Mouse (Mus musculus) liver, embryonic 16.5 days (tissue): ENCODE results near the gene Cypt1. TPM values are rescaled to one million over a fixed set of nuclear protein-coding genes. Genes with fewer than 3 reads are reported as not detected.

ENCODE experiments used
- ATAC-seq: fragments of 200-750 bp; cut with Nextera tagmentation; 2 replicates; pipeline ENCODE4 v1.8.0; 2017; ENCODE audit warnings: low read depth, mild to moderate bottlenecking, moderate number of reproducible peaks, moderate library complexity
- H3K27ac ChIP-seq: fragments of 300-500 bp; sonication (generic); 2 replicates; pipeline ENCODE4 v1.5.1; 2014; ENCODE audit warnings: mild to moderate bottlenecking, low read length
- H3K27me3 ChIP-seq: fragments of 300-500 bp; sonication (generic); 2 replicates; pipeline ENCODE4 v1.6.1; 2014; ENCODE audit warnings: low read depth, low read length, mixed read lengths; ENCODE audit not compliant: control insufficient read depth, insufficient read depth
- H3K36me3 ChIP-seq: fragments of 300-500 bp; sonication (generic); 2 replicates; pipeline ENCODE4 v1.6.1; 2014; ENCODE audit warnings: mild to moderate bottlenecking; ENCODE audit not compliant: control insufficient read depth, insufficient read depth
- H3K4me1 ChIP-seq: fragments of 300-500 bp; sonication (generic); 2 replicates; pipeline ENCODE4 v1.6.1; 2014; ENCODE audit warnings: low read depth, low read length, mixed read lengths; ENCODE audit not compliant: control insufficient read depth
- H3K4me2 ChIP-seq: fragments of 300-500 bp; sonication (generic); 2 replicates; pipeline ENCODE4 v1.6.1; 2014; ENCODE audit warnings: low read depth, low read length, mixed read lengths
- H3K4me3 ChIP-seq: fragments of 300-500 bp; sonication (generic); 2 replicates; pipeline ENCODE4 v1.5.1; 2014; ENCODE audit warnings: low read depth, mild to moderate bottlenecking, low read length
- H3K9ac ChIP-seq: fragments of 300-500 bp; sonication (generic); 2 replicates; pipeline ENCODE4 v1.6.1; 2014; ENCODE audit warnings: low read depth, low read length
- H3K9me3 ChIP-seq: fragments of 300-500 bp; sonication (generic); replicated peaks from 2 replicates; pipeline ENCODE4 v1.6.1; 2016; ENCODE audit warnings: low read length; ENCODE audit not compliant: control insufficient read depth
- WGBS: fragments of 180-500 bp; shearing (Covaris S2); extraction: QIAGEN DNeasy Blood & Tissue Kit; methylation state at CpG from one replicate; pipeline ENCODE4 v1.1.7; 2014; ENCODE audit not compliant: insufficient replicate concordance; 5-methylcytosine and 5-hydroxymethylcytosine counted together
- polyA plus RNA-seq: library from polyadenylated mRNA; unstranded; fragments of >200 nt; fragmentation: Nextera tagmentation; extraction: Ambion mirVana; gene quantifications from 2 replicates; pipeline ENCODE4 v1.2.1, GENCODE M21; 2015

Cypt1 gene
- polyA plus RNA-seq, result not detected in 2 replicates

- WGBS, result 76% methylated on average over 3 of the region's 3 CpGs
- no peak for ATAC-seq
- H3K27ac ChIP-seq, result no peak within 1 kb of the TSS
Observed at GRCm38 (mm10) chrX:16522569-16522968, at the start of gene Cypt1. Gene Cypt1 (plus strand): TSS chrX:16522869.

GRCm38 (mm10) chrX:16546806-16547205 is 24.1 kb downstream of the Cypt1 start:
- no peaks in the 10 kb centered on the region for H3K27me3 ChIP-seq
- no peak overlapping the region for H3K27ac ChIP-seq
- H3K9me3 ChIP-seq, result no peaks in the 10 kb centered on the region
- H3K4me3 ChIP-seq, result no peak overlapping the region
- no peaks in the 10 kb centered on the region for H3K4me1 ChIP-seq
- no peak for ATAC-seq
- no peak overlapping the region for H3K9ac ChIP-seq
- no peak overlapping the region for H3K4me2 ChIP-seq
- H3K36me3 ChIP-seq, result no peaks in the 10 kb centered on the region

More at GRCm38 (mm10) chrX:16522569-16522968, at the start of gene Cypt1:
- H3K27me3 ChIP-seq, result no peaks in the 10 kb centered on the region
- no peaks in the 10 kb centered on the region for H3K4me1 ChIP-seq
- H3K4me3 ChIP-seq, result no peak within 1 kb of the TSS
- no peak within 1 kb of the TSS for H3K9ac ChIP-seq
- no peaks in the 10 kb centered on the region for H3K36me3 ChIP-seq
- H3K4me2 ChIP-seq, result no peak within 1 kb of the TSS
- H3K9me3 ChIP-seq, result no peaks in the 10 kb centered on the region

- ATAC-seq, result no peak
Observed at GRCm38 (mm10) chrX:16557061-16557460, 34.4 kb downstream of the Cypt1 start.

GRCm38 (mm10) chrX:16558501-16558900 is 35.8 kb downstream of the Cypt1 start:
- H3K9me3 ChIP-seq, result no peaks in the 10 kb centered on the region
- no peak overlapping the region for H3K9ac ChIP-seq
- no peak overlapping the region for H3K4me3 ChIP-seq
- H3K4me1 ChIP-seq, result no peaks in the 10 kb centered on the region
- no peaks in the 10 kb centered on the region for H3K36me3 ChIP-seq
- ATAC-seq, result no peak
- no peaks in the 10 kb centered on the region for H3K27me3 ChIP-seq
- no peak overlapping the region for H3K4me2 ChIP-seq
- H3K27ac ChIP-seq, result no peak overlapping the region

More at GRCm38 (mm10) chrX:16557061-16557460, 34.4 kb downstream of the Cypt1 start:
- H3K27me3 ChIP-seq, result no peaks in the 10 kb centered on the region
- WGBS, result 32% methylated on average over 1 of the region's 1 CpGs
- H3K9ac ChIP-seq, result no peak overlapping the region
- H3K4me3 ChIP-seq, result no peak overlapping the region
- no peaks in the 10 kb centered on the region for H3K4me1 ChIP-seq
- no peaks in the 10 kb centered on the region for H3K9me3 ChIP-seq
- no peak overlapping the region for H3K4me2 ChIP-seq
- no peak overlapping the region for H3K27ac ChIP-seq
- no peaks in the 10 kb centered on the region for H3K36me3 ChIP-seq

Other genes with a start within 250 kb of the Cypt1 start
- 3.1 and 3.4 TPM in 2 replicates for gene Maoa, start 96.8 kb downstream of the Cypt1 start, polyA plus RNA-seq